Mouse (Mus musculus): ENCODE data around the gene Zfp804a. TPM values are rescaled to one million over a fixed set of nuclear protein-coding genes. Genes with fewer than 3 reads are reported as not detected.

The Zfp804a gene
- polyA plus RNA-seq, 1 experiment from 2014 or later: 5.6 TPM

GRCm38 (mm10) chr2:82119577-82119976 lies 66.6 kb downstream of the Zfp804a start:
- 37% methylated on average over 2 of the region's 2 CpGs for WGBS
- no peaks in the 10 kb centered on the region for H3K4me1 ChIP-seq
- no peaks in the 10 kb centered on the region for H3K36me3 ChIP-seq
- H3K27ac ChIP-seq: no peak overlapping the region
- no peak overlapping the region for H3K9ac ChIP-seq
- H3K9me3 ChIP-seq (replicated peaks): no peaks in the 10 kb centered on the region
- no peak overlapping the region for H3K4me2 ChIP-seq (replicated peaks)
- ATAC-seq (ENCODE audit: low FRiP score): peak; percentile 58; the same call in 1 of the 2 replicates
- no peak overlapping the region for H3K4me3 ChIP-seq
- no peaks in the 10 kb centered on the region for H3K27me3 ChIP-seq

- no peak overlapping the region for H3K4me2 ChIP-seq (replicated peaks)
- H3K9me3 ChIP-seq (replicated peaks): no peaks in the 10 kb centered on the region
- ATAC-seq (ENCODE audit: low FRiP score): no peak
- no peak overlapping the region for H3K9ac ChIP-seq
- no peak overlapping the region for H3K27ac ChIP-seq
- H3K36me3 ChIP-seq: no peaks in the 10 kb centered on the region
- WGBS: 93% methylated on average over 2 of the region's 2 CpGs
- H3K27me3 ChIP-seq: no peaks in the 10 kb centered on the region
- no peaks in the 10 kb centered on the region for H3K4me1 ChIP-seq
- H3K4me3 ChIP-seq: no peak overlapping the region
Measured at GRCm38 (mm10) chr2:82178693-82179092, 125.7 kb downstream of the Zfp804a start.

GRCm38 (mm10) chr2:82181010-82181409 lies 128.0 kb downstream of the Zfp804a start:
- ATAC-seq (ENCODE audit: low FRiP score): no peak
- WGBS: 92% methylated on average over 1 of the region's 1 CpGs
- H3K9me3 ChIP-seq (replicated peaks): no peaks in the 10 kb centered on the region
- H3K4me2 ChIP-seq (replicated peaks): no peak overlapping the region
- no peaks in the 10 kb centered on the region for H3K36me3 ChIP-seq
- no peak overlapping the region for H3K9ac ChIP-seq
- no peak overlapping the region for H3K4me3 ChIP-seq
- no peaks in the 10 kb centered on the region for H3K27me3 ChIP-seq
- H3K27ac ChIP-seq: no peak overlapping the region
- H3K4me1 ChIP-seq: no peaks in the 10 kb centered on the region

GRCm38 (mm10) chr2:82199901-82200300 lies 146.9 kb downstream of the Zfp804a start:
- 86% methylated on average over 5 of the region's 5 CpGs for WGBS
- Histone ChIP-seq H3K9ac (no peak overlapping the region), H3K27ac (no peak overlapping the region)

GRCm38 (mm10) chr2:82200616-82201015 lies 147.6 kb downstream of the Zfp804a start:
- no peak overlapping the region for H3K4me3 ChIP-seq
- 63% methylated on average over 5 of the region's 5 CpGs for whole genome bisulfite sequencing
- H3K4me2 ChIP-seq (replicated peaks): no peak overlapping the region
- no peaks in the 10 kb centered on the region for H3K36me3 ChIP-seq
- no peaks in the 10 kb centered on the region for H3K4me1 ChIP-seq
- H3K27ac ChIP-seq: no peak overlapping the region
- no peaks in the 10 kb centered on the region for H3K9me3 ChIP-seq (replicated peaks)
- no peak overlapping the region for H3K9ac ChIP-seq
- no peak for ATAC-seq (ENCODE audit: low FRiP score)
- H3K27me3 ChIP-seq: no peaks in the 10 kb centered on the region

More at GRCm38 (mm10) chr2:82199901-82200300, 146.9 kb downstream of the Zfp804a start:
- H3K9me3 ChIP-seq (replicated peaks): no peaks in the 10 kb centered on the region
- H3K4me1 ChIP-seq: no peaks in the 10 kb centered on the region
- no peaks in the 10 kb centered on the region for H3K27me3 ChIP-seq
- ATAC-seq (ENCODE audit: low FRiP score): no peak
- H3K4me2 ChIP-seq (replicated peaks): no peak overlapping the region
- no peaks in the 10 kb centered on the region for H3K36me3 ChIP-seq
- H3K4me3 ChIP-seq: no peak overlapping the region

GRCm38 (mm10) chr2:82210605-82211004 lies 157.6 kb downstream of the Zfp804a start:
- no peak overlapping the region for H3K9ac ChIP-seq
- H3K4me2 ChIP-seq (replicated peaks): no peak overlapping the region
- no peaks in the 10 kb centered on the region for H3K9me3 ChIP-seq (replicated peaks)
- no peaks in the 10 kb centered on the region for H3K4me1 ChIP-seq
- H3K27ac ChIP-seq: no peak overlapping the region
- WGBS: 87% methylated on average over 1 of the region's 1 CpGs
- no peak for ATAC-seq (ENCODE audit: low FRiP score)
- H3K36me3 ChIP-seq: no peaks in the 10 kb centered on the region
- H3K27me3 ChIP-seq: no peaks in the 10 kb centered on the region
- no peak overlapping the region for H3K4me3 ChIP-seq

- Histone ChIP-seq H3K27ac (no peak overlapping the region), H3K4me1 (no peaks in the 10 kb centered on the region), H3K36me3 (no peaks in the 10 kb centered on the region), H3K27me3 (no peaks in the 10 kb centered on the region), H3K9me3 (replicated peaks) (no peaks in the 10 kb centered on the region), H3K9ac (no peak overlapping the region), H3K4me2 (replicated peaks) (no peak overlapping the region), H3K4me3 (no peak overlapping the region)
- ATAC-seq (ENCODE audit: low FRiP score): no peak
- 77% methylated on average over 1 of the region's 1 CpGs for WGBS
Measured at GRCm38 (mm10) chr2:82211972-82212371, 158.9 kb downstream of the Zfp804a start.

DNA sequence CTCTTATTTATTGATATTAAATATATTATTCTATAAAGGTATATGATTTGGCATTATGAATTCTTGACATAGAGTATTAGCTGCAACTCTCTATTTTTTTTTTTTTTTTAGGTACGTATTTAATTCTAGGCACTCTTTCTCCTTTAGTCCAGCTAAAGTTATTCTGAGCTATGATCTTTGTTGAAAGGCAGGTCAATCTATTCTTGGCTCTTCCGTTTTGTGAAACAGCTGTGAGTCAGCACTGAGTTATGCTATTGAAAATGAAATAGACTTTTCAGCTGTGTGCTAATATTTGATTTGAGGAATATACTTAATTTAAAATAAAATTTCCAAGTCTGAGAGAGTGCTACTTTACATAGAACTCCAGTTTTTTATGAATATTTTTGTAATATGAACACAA lies 164.9 kb downstream of the Zfp804a start:
- no peak overlapping the region for H3K4me3 ChIP-seq
- WGBS: 74% methylated on average over 2 of the region's 2 CpGs
- no peaks in the 10 kb centered on the region for H3K4me1 ChIP-seq
- ATAC-seq (ENCODE audit: low FRiP score): no peak
- no peaks in the 10 kb centered on the region for H3K27me3 ChIP-seq
- H3K9me3 ChIP-seq (replicated peaks): no peaks in the 10 kb centered on the region
- H3K27ac ChIP-seq: no peak overlapping the region
- H3K4me2 ChIP-seq (replicated peaks): no peak overlapping the region
- H3K36me3 ChIP-seq: no peaks in the 10 kb centered on the region
- H3K9ac ChIP-seq: no peak overlapping the region

- no peak for ATAC-seq (ENCODE audit: low FRiP score)
- H3K27ac ChIP-seq: no peak overlapping the region
- H3K4me3 ChIP-seq: no peak overlapping the region
- H3K4me2 ChIP-seq (replicated peaks): no peak overlapping the region
- no peaks in the 10 kb centered on the region for H3K4me1 ChIP-seq
- no peak overlapping the region for H3K9ac ChIP-seq
- H3K9me3 ChIP-seq (replicated peaks): no peaks in the 10 kb centered on the region
- H3K36me3 ChIP-seq: no peaks in the 10 kb centered on the region
- no peaks in the 10 kb centered on the region for H3K27me3 ChIP-seq
Measured at GRCm38 (mm10) chr2:82246020-82246419, 193.0 kb downstream of the Zfp804a start.

GRCm38 (mm10) chr2:82246902-82247522 lies 194.0 kb downstream of the Zfp804a start:
- ATAC-seq (ENCODE audit: low FRiP score): no peak
- Histone ChIP-seq H3K27me3 (no peaks in the 10 kb centered on the region), H3K9ac (no peak overlapping the region), H3K4me2 (replicated peaks) (no peak overlapping the region), H3K36me3 (no peaks in the 10 kb centered on the region), H3K4me1 (no peaks in the 10 kb centered on the region), H3K4me3 (no peak overlapping the region), H3K9me3 (replicated peaks) (no peaks in the 10 kb centered on the region), H3K27ac (no peak overlapping the region)

GRCm38 (mm10) chr2:82253382-82253781 lies 200.4 kb downstream of the Zfp804a start:
- H3K4me3 ChIP-seq: no peak overlapping the region
- H3K27ac ChIP-seq: no peak overlapping the region
- no peaks in the 10 kb centered on the region for H3K27me3 ChIP-seq
- no peaks in the 10 kb centered on the region for H3K36me3 ChIP-seq
- H3K4me1 ChIP-seq: no peaks in the 10 kb centered on the region
- 76% methylated on average over 5 of the region's 5 CpGs for WGBS
- H3K4me2 ChIP-seq (replicated peaks): no peak overlapping the region
- no peaks in the 10 kb centered on the region for H3K9me3 ChIP-seq (replicated peaks)
- H3K9ac ChIP-seq: no peak overlapping the region
- no peak for ATAC-seq (ENCODE audit: low FRiP score)

- no peaks in the 10 kb centered on the region for H3K36me3 ChIP-seq
- 83% methylated on average over 2 of the region's 2 CpGs for WGBS
- H3K4me2 ChIP-seq (replicated peaks): no peak overlapping the region
- H3K4me1 ChIP-seq: no peaks in the 10 kb centered on the region
- ATAC-seq (ENCODE audit: low FRiP score): 0 out of 2 replicates have a peak, but pooled peaks have one; percentile 61
- H3K27me3 ChIP-seq: no peaks in the 10 kb centered on the region
- H3K27ac ChIP-seq: no peak overlapping the region
- no peak overlapping the region for H3K9ac ChIP-seq
- no peaks in the 10 kb centered on the region for H3K9me3 ChIP-seq (replicated peaks)
- no peak overlapping the region for H3K4me3 ChIP-seq
Measured at GRCm38 (mm10) chr2:82282591-82283269, 229.7 kb downstream of the Zfp804a start.

- no peak overlapping the region for H3K4me2 ChIP-seq (replicated peaks)
- no peak overlapping the region for H3K4me3 ChIP-seq
- H3K27me3 ChIP-seq: no peaks in the 10 kb centered on the region
- H3K27ac ChIP-seq: no peak overlapping the region
- no peak for ATAC-seq (ENCODE audit: low FRiP score)
- no peak overlapping the region for H3K9ac ChIP-seq
- 79% methylated on average over 2 of the region's 2 CpGs for WGBS
- no peaks in the 10 kb centered on the region for H3K36me3 ChIP-seq
- no peaks in the 10 kb centered on the region for H3K4me1 ChIP-seq
- no peaks in the 10 kb centered on the region for H3K9me3 ChIP-seq (replicated peaks)
Measured at GRCm38 (mm10) chr2:82294932-82295493, 242.0 kb downstream of the Zfp804a start.
